Mouse (Mus musculus) intestine, embryonic 16.5 days (tissue): ENCODE measurements around the gene Skap1. TPM values are rescaled to one million over a fixed set of nuclear protein-coding genes. Genes with fewer than 3 reads are reported as not detected.

Source experiments
- ATAC-seq: fragments of 200-750 bp; cut with Nextera tagmentation; 2 replicates; pipeline ENCODE4 v1.8.0; 2017; ENCODE audit warnings: moderate TSS enrichment, moderate library complexity
- H3K27ac ChIP-seq: fragments of 300-500 bp; sonication (generic); 2 replicates; pipeline ENCODE4 v1.5.1; 2014; ENCODE audit warnings: mild to moderate bottlenecking, low read length
- H3K27me3 ChIP-seq: fragments of 300-500 bp; sonication (generic); replicated peaks from 2 replicates; pipeline ENCODE4 v1.6.1; 2014; ENCODE audit warnings: low read length, control low read depth, mixed read lengths; ENCODE audit not compliant: control insufficient read depth, insufficient read depth
- H3K36me3 ChIP-seq: fragments of 300-500 bp; sonication (generic); 2 replicates; pipeline ENCODE4 v1.6.1; 2014; ENCODE audit warnings: low read length, control low read depth; ENCODE audit not compliant: control insufficient read depth, insufficient read depth
- H3K4me1 ChIP-seq: fragments of 300-500 bp; sonication (generic); 2 replicates; pipeline ENCODE4 v1.6.1; 2014; ENCODE audit warnings: low read length, control low read depth, mixed read lengths; ENCODE audit not compliant: control insufficient read depth, insufficient read depth
- H3K4me2 ChIP-seq: fragments of 300-500 bp; sonication (generic); 2 replicates; pipeline ENCODE4 v1.6.1; 2014; ENCODE audit warnings: low read depth, low read length, control low read depth
- H3K4me3 ChIP-seq: fragments of 300-500 bp; sonication (generic); 2 replicates; pipeline ENCODE4 v1.5.1; 2014; ENCODE audit warnings: mild to moderate bottlenecking, low read length
- H3K9ac ChIP-seq: fragments of 300-500 bp; sonication (generic); 2 replicates; pipeline ENCODE4 v1.6.1; 2014; ENCODE audit warnings: low read depth, low read length
- H3K9me3 ChIP-seq: fragments of 300-500 bp; sonication (generic); 2 replicates; pipeline ENCODE4 v1.6.1; 2016; ENCODE audit warnings: low read length, control low read depth; ENCODE audit not compliant: control insufficient read depth
- WGBS: fragments of 180-500 bp; shearing (Covaris S2); extraction: QIAGEN DNeasy Blood & Tissue Kit; methylation state at CpG from one replicate; pipeline ENCODE4 v1.1.7; 2014; 5-methylcytosine and 5-hydroxymethylcytosine counted together
- polyA plus RNA-seq: library from polyadenylated mRNA; unstranded; fragments of >200 nt; fragmentation: Nextera tagmentation; extraction: Ambion mirVana; gene quantifications from 2 replicates; pipeline ENCODE4 v1.2.1, GENCODE M21; 2015

The Skap1 gene
- 0.67 and 0.88 TPM in 2 replicates for polyA plus RNA-seq

DNA sequence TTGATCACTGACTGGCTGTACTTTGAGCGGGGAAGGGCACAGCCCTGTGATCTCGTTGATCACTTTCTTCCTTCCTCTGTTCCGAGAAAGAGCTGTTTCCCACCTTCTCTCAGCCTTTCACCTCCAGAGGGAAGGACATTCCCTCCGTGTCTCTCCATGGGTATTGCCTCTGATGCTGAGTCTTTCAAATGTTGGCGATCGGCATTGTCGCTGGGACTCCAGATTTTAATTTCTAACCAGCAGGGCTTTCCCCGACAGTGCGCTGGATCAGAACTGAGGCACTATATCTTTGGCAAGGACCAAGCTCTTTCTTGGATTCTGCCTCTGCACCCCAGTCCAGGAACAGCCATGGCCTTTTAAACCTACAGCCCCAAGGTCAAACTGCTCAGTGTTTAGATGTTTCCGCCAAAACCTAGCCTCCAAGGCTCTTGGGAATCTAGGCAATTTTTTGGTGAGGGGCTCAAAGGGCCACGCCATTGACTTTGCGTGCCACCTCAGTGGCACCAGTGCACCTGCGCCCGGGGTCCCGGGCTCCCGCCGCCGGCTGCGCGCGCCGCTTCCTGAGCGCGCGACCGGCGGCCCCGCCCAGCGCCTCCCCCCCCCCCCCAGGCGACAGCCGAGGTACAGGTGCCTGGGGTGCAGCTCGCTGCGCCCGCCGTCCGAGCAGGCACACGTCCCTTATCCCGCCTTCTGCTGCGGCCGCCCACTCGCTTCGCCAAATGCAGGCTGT is at the start of gene Skap1:
TSS of gene Skap1 (plus strand) at position 608 of the 730 bp plus-strand sequence.
- H3K9me3 ChIP-seq = no peaks in the 10 kb centered on the region
- H3K4me1 ChIP-seq = 0 out of 2 replicates have a peak, but pooled peaks cover 5% of the 10 kb centered on the region
- H3K4me3 ChIP-seq = peak within 1 kb of the TSS; percentile 47
- ATAC-seq = no peak
- H3K9ac ChIP-seq = peak within 1 kb of the TSS; percentile 43
- H3K4me2 ChIP-seq = peak within 1 kb of the TSS; percentile 77
- H3K36me3 ChIP-seq = no peaks in the 10 kb centered on the region
- 9% methylated on average over 34 of the region's 42 CpGs for WGBS
- no peak within 1 kb of the TSS for H3K27ac ChIP-seq
- H3K27me3 ChIP-seq = peaks cover 26% of the 10 kb centered on the region

DNA sequence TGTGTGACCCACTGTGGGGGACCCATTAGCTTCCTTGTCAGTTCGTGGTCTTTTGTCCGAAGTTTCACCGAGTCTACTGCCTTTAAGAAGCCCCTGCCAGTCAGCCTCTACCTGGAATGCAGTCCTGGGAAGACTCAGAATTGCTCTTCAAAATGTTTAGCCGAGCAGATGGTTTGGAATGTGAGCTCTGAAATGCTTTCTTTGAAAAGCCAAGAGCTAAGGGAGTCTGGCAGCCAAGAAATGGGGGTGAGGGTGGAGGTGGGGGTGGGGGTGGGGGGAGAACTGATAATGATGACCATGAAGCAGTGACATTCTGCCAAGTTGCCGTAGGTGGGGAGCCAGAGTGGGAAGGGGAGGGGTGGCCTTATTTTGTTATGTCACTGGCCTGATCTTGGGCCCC is 43.3 kb upstream of the Skap1 start:
- Histone ChIP-seq H3K4me3 (no peak overlapping the region), H3K27ac (peak overlapping the region; percentile 6; the same call in 1 of the 2 replicates)
- WGBS = 38% methylated on average over 5 of the region's 5 CpGs

DNA sequence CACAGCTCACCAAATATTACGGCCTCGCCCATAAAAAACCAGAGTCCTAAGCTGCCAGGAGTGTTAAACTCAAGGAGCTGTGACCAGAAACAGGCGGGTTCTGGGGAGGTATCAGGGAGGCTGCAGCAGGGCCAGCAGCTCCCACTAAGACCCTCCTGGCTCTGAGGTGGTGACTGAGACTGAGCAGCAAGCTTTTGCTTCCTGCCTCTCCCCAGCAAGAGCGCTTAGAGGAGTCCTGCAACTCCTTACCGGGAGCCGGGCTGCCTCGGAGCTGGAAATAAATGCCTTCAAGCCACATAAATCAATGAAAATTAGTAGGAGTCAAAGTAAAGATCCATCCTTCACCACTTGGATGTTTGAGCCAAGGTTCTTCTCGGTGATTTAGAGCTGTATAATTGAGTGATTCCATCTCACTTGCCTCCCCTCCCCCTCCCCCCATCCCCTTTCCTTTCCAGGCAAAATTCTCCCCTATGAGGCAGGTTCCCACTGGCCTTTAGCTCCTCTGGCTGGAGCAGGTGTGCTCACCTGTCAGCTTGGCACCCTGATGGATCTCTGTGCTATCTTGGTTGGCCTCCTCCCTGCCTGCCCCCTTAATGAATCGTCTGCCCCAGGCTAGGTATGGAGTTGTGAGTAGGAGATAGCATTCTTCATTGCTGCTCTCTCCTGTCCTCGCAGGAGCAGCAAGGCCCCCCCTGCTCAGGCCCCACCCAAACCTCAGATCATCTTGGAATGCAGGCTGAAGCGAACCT is 42.7 kb upstream of the Skap1 start:
- H3K36me3 ChIP-seq = no peaks in the 10 kb centered on the region
- H3K9me3 ChIP-seq = no peaks in the 10 kb centered on the region
- WGBS = 27% methylated on average over 11 of the region's 11 CpGs
- H3K4me2 ChIP-seq = no peak overlapping the region
- H3K27ac ChIP-seq = peak overlapping the region; percentile 6; the same call in 1 of the 2 replicates
- H3K4me3 ChIP-seq = no peak overlapping the region
- H3K4me1 ChIP-seq = peaks cover 3% of the 10 kb centered on the region; the same call in 1 of the 2 replicates
- H3K9ac ChIP-seq = no peak overlapping the region
- ATAC-seq = peak; percentile 76
- H3K27me3 ChIP-seq = no peaks in the 10 kb centered on the region

More for the DNA sequence above, 43.3 kb upstream of the Skap1 start:
- peak; percentile 56 for ATAC-seq
- Histone ChIP-seq H3K27me3 (no peaks in the 10 kb centered on the region), H3K9ac (0 out of 2 replicates have a peak overlapping the region, but pooled peaks have one; percentile 24), H3K4me2 (no peak overlapping the region), H3K4me1 (peaks cover 3% of the 10 kb centered on the region; the same call in 1 of the 2 replicates), H3K9me3 (no peaks in the 10 kb centered on the region), H3K36me3 (no peaks in the 10 kb centered on the region)

DNA sequence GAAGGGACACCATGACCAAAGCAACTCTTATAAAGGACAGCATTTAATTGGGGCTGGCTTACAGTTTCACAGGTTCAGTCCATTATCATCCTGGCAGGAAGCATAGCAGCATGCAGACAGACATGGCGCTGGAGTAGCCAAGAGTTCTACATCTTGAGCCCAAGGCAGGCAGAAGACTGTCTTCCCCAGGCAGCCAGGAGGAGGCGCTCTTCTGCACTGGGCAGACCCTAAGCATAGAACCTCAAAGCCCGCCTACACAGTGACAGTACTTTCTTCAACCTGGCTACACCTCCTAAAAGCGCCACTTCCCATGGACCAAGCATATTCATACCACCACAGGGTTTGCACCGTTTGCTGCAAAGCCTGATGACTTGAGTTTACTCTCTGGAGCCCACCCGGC is 39.2 kb upstream of the Skap1 start:
- Histone ChIP-seq H3K9ac (no peak overlapping the region), H3K4me1 (peaks cover 3% of the 10 kb centered on the region; the same call in 1 of the 2 replicates), H3K27me3 (no peaks in the 10 kb centered on the region), H3K36me3 (no peaks in the 10 kb centered on the region), H3K4me3 (no peak overlapping the region), H3K9me3 (no peaks in the 10 kb centered on the region), H3K4me2 (no peak overlapping the region), H3K27ac (no peak overlapping the region)
- WGBS = 93% methylated on average over 6 of the region's 6 CpGs
- no peak for ATAC-seq

DNA sequence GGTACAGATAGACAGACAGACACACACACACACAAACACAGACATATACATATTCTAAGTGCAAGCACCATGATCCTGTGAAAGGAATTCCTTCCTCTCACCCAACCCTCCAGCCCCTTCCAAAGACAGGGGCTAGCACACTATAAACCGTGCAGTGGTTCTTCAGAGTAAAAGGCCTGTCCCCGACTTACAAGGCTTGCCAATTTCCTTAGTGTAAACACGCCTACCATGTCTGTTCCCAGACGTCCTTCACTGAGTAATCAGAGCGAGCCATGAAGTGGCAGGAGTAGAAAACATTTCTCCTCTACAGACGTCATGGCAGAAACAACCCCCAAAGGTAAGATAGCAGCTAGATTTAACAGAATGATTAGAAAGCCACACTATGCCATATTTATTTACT is 38.2 kb upstream of the Skap1 start:
- Histone ChIP-seq H3K4me2 (no peak overlapping the region), H3K9ac (no peak overlapping the region), H3K4me1 (peaks cover 3% of the 10 kb centered on the region; the same call in 1 of the 2 replicates), H3K27ac (no peak overlapping the region), H3K9me3 (no peaks in the 10 kb centered on the region), H3K27me3 (no peaks in the 10 kb centered on the region), H3K4me3 (no peak overlapping the region), H3K36me3 (no peaks in the 10 kb centered on the region)
- 35% methylated on average over 6 of the region's 6 CpGs for WGBS
- ATAC-seq = no peak

DNA sequence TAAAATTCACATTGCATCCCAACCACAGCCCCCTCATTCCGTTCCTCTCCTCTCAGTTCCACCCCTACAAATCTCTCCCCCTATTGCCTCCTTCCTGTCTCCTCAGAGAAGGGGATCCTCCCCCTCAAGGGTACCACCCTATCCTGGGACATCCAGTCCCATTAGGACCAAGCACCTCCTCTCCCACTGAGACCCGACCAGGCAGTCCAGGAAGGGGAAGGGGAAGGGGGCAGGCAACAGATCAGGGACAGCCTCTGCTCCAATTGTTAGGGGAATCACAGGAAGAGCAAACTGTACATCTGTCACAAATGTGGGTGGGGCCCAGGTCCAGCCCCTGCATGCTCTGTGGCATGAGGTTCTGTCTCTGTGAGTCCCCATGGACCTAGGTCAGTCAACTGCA is 37.6 kb upstream of the Skap1 start:
- H3K27ac ChIP-seq = no peak overlapping the region
- no peaks in the 10 kb centered on the region for H3K9me3 ChIP-seq
- peaks cover under 1% of the 10 kb centered on the region; the same call in 1 of the 2 replicates for H3K4me1 ChIP-seq
- H3K27me3 ChIP-seq = no peaks in the 10 kb centered on the region
- no peaks in the 10 kb centered on the region for H3K36me3 ChIP-seq
- no peak overlapping the region for H3K9ac ChIP-seq
- H3K4me2 ChIP-seq = no peak overlapping the region
- no peak for ATAC-seq
- H3K4me3 ChIP-seq = no peak overlapping the region
- WGBS = 64% methylated on average over 2 of the region's 2 CpGs

DNA sequence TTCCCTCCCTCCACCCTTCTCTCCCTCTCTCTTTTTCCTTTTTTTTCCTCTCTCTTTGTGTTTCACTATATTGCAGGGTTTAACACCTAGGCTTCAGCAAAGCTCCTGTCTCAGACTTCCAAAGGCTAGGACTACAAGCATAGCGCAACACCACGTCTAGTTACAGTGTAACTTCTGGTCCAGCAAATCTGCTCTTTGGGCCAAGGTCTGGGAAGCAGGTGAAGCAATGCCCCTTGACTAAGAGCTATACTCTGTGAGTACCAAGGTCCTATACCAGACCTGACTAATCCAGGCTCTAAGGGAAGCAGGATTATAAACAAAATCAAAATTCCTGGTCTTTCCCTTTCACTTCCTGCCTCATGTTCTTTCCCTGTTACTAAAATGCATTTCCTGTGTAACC is 35.3 kb upstream of the Skap1 start:
- no peaks in the 10 kb centered on the region for H3K36me3 ChIP-seq
- H3K27ac ChIP-seq = no peak overlapping the region
- no peak overlapping the region for H3K4me2 ChIP-seq
- no peak overlapping the region for H3K9ac ChIP-seq
- H3K4me3 ChIP-seq = no peak overlapping the region
- ATAC-seq = peak; percentile 84
- H3K4me1 ChIP-seq = peaks cover 5% of the 10 kb centered on the region; the same call in 1 of the 2 replicates
- WGBS = 73% methylated on average over 2 of the region's 2 CpGs
- H3K27me3 ChIP-seq = no peaks in the 10 kb centered on the region
- H3K9me3 ChIP-seq = no peaks in the 10 kb centered on the region

DNA sequence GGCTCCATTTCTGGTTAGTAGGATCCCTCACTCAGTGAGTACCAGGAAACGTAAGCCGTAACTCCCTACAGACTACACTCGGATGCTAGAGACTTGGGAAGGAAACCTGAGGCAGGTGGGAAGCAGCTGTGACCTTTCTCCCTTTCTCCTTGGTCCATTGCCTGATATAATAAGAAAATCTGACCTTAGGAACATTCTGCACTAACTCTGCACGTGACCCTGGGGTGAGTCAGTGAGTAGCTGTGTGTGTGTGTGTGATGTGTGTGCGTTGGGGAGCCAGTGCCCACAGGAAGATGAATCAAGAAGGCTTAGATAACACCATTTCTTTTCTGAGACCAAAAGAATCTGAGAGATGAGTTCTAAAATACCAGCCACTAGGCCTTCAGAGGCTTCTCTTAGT is 34.5 kb upstream of the Skap1 start:
- Histone ChIP-seq H3K27me3 (no peaks in the 10 kb centered on the region), H3K4me3 (no peak overlapping the region), H3K9ac (no peak overlapping the region), H3K4me2 (no peak overlapping the region), H3K27ac (no peak overlapping the region), H3K36me3 (no peaks in the 10 kb centered on the region), H3K4me1 (peaks cover 5% of the 10 kb centered on the region; the same call in 1 of the 2 replicates), H3K9me3 (no peaks in the 10 kb centered on the region)
- no peak for ATAC-seq
- 78% methylated on average over 5 of the region's 5 CpGs for WGBS

DNA sequence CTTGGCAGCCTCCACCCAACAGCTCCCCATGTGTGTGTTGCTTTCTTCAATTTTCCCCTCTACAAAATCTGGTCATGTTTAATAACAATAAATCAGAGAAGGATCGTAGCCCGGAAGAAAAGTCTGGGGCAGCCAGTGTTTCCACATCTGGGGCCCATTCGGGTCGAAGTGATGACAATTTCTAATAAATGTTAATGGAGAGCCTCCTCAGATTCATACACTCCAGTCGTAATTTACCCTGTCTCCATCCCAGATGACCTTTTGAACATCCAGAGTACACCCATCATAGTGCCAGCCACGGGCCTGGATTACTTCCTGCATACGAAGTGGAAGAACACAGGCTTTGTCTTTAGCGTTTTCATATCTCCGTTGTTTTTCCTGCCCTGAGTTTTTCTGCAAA is 32.5 kb upstream of the Skap1 start:
- Histone ChIP-seq H3K4me3 (no peak overlapping the region), H3K27ac (no peak overlapping the region), H3K27me3 (no peaks in the 10 kb centered on the region), H3K4me2 (no peak overlapping the region), H3K4me1 (peaks cover 5% of the 10 kb centered on the region; the same call in 1 of the 2 replicates), H3K9ac (no peak overlapping the region), H3K9me3 (no peaks in the 10 kb centered on the region), H3K36me3 (no peaks in the 10 kb centered on the region)
- no peak for ATAC-seq
- WGBS = 33% methylated on average over 9 of the region's 9 CpGs
